Mouse (Mus musculus) forebrain, postnatal 0 days (tissue): ENCODE results near the gene Syt2. TPM values are rescaled to one million over a fixed set of nuclear protein-coding genes. Genes with fewer than 3 reads are reported as not detected.

ENCODE experiments used
- ATAC-seq: fragments of 200-750 bp; cut with Nextera tagmentation; 2 replicates; pipeline ENCODE4 v1.8.0; 2017; ENCODE audit warnings: mild to moderate bottlenecking, moderate library complexity
- DNase-seq: peaks from one replicate; pipeline ENCODE4 v3.0.0-alpha.2; 2015
- H3K27ac ChIP-seq: fragments of 300-500 bp; sonication (generic); 2 replicates; pipeline ENCODE4 v1.5.1; 2014; ENCODE audit warnings: low read depth, mild to moderate bottlenecking, antibody characterized with exemption, low read length, moderate library complexity, mixed read lengths
- H3K27me3 ChIP-seq: fragments of 300-500 bp; sonication (generic); 2 replicates; pipeline ENCODE4 v1.6.1; 2014; ENCODE audit warnings: mild to moderate bottlenecking, low read length, mixed read lengths; ENCODE audit not compliant: insufficient read depth
- H3K36me3 ChIP-seq: fragments of 300-500 bp; sonication (generic); 2 replicates; pipeline ENCODE4 v1.6.1; 2014; ENCODE audit warnings: mild to moderate bottlenecking, moderate library complexity; ENCODE audit not compliant: insufficient read depth
- H3K4me1 ChIP-seq: fragments of 300-500 bp; sonication (generic); 2 replicates; pipeline ENCODE4 v1.6.1; 2014; ENCODE audit warnings: antibody characterized with exemption; ENCODE audit not compliant: insufficient read depth
- H3K4me2 ChIP-seq: fragments of 300-500 bp; sonication (generic); 2 replicates; pipeline ENCODE4 v1.6.1; 2014; ENCODE audit warnings: low read depth, mild to moderate bottlenecking, moderate library complexity
- H3K4me3 ChIP-seq: fragments of 300-500 bp; sonication (generic); 2 replicates; pipeline ENCODE4 v1.5.1; 2014; ENCODE audit warnings: low read depth, low read length, mixed read lengths
- H3K9ac ChIP-seq: fragments of 300-500 bp; sonication (generic); 2 replicates; pipeline ENCODE4 v1.6.1; 2014; ENCODE audit warnings: mild to moderate bottlenecking
- H3K9me3 ChIP-seq: fragments of 300-500 bp; sonication (generic); 2 replicates; pipeline ENCODE4 v1.6.1; 2016; ENCODE audit warnings: low read length
- CTCF ChIP-seq: sonication (generic); IDR thresholded peaks from 2 replicates; pipeline ENCODE4 v1.5.1; 2016; ENCODE audit warnings: antibody characterized with exemption, control low read depth, low read depth
- WGBS: fragments of 180-500 bp; shearing (Covaris S2); extraction: QIAGEN DNeasy Blood & Tissue Kit; methylation state at CpG from one replicate; pipeline ENCODE4 v1.1.7; 2014; 5-methylcytosine and 5-hydroxymethylcytosine counted together
- polyA plus RNA-seq: library from polyadenylated mRNA; unstranded; fragments of >200 nt; fragmentation: Nextera tagmentation; extraction: Ambion mirVana; gene quantifications from 2 replicates; pipeline ENCODE4 v1.2.1, GENCODE M21; 2015
- total RNA-seq: library from RNA; depleted of rRNA; stranded (reverse); fragments of >200 nt; gene quantifications from 2 replicates; pipeline ENCODE4 v1.2.3, GENCODE M21; 2014

Gene Syt2
- total and polyA plus RNA-seq, 2 experiments from 2014 or later: 1.3 to 1.6 TPM

GRCm38 (mm10) chr1:134646963-134647282, 446 bp downstream of the Syt2 start:
- DNase-seq (no peak), ATAC-seq (no peak)
- Histone ChIP-seq H3K9me3 (no peaks in the 10 kb centered on the region), H3K4me1 (no peaks in the 10 kb centered on the region), H3K27ac (no peak overlapping the region), H3K4me3 (peak overlapping the region; percentile 46), H3K4me2 (peak overlapping the region; percentile 95), H3K27me3 (peaks cover 34% of the 10 kb centered on the region), H3K9ac (peak overlapping the region; percentile 51), H3K36me3 (no peaks in the 10 kb centered on the region)
- WGBS: 1% methylated on average over 28 of the region's 28 CpGs
- TF ChIP-seq CTCF: no peak

- no peak for DNase-seq
- Histone ChIP-seq H3K27me3 (peaks cover 34% of the 10 kb centered on the region), H3K4me1 (no peaks in the 10 kb centered on the region), H3K4me2 (0 out of 2 replicates have a peak overlapping the region, but pooled peaks have one; percentile 95), H3K4me3 (no peak overlapping the region), H3K27ac (no peak overlapping the region), H3K36me3 (no peaks in the 10 kb centered on the region), H3K9me3 (no peaks in the 10 kb centered on the region), H3K9ac (no peak overlapping the region)
- no peak for ATAC-seq
- TF ChIP-seq CTCF: no peak
- 32% methylated on average over 7 of the region's 7 CpGs for WGBS
Measured at GRCm38 (mm10) chr1:134647591-134647990, 1.1 kb downstream of the Syt2 start.

GRCm38 (mm10) chr1:134650816-134651215, 4.3 kb downstream of the Syt2 start:
- Histone ChIP-seq H3K27ac (no peak overlapping the region), H3K36me3 (no peaks in the 10 kb centered on the region), H3K9ac (no peak overlapping the region), H3K27me3 (peaks cover 30% of the 10 kb centered on the region), H3K4me2 (no peak overlapping the region), H3K4me1 (no peaks in the 10 kb centered on the region), H3K4me3 (no peak overlapping the region), H3K9me3 (no peaks in the 10 kb centered on the region)
- TF ChIP-seq CTCF: no peak
- WGBS: 59% methylated on average over 5 of the region's 5 CpGs
- ATAC-seq (no peak), DNase-seq (no peak)

- 42% methylated on average over 13 of the region's 13 CpGs for WGBS
- no peaks in the 10 kb centered on the region for H3K9me3 ChIP-seq
- no peak overlapping the region for H3K9ac ChIP-seq
- no peak overlapping the region for H3K4me2 ChIP-seq
- H3K27me3 ChIP-seq: peaks cover 30% of the 10 kb centered on the region
- DNase-seq: no peak
- no peak for TF ChIP-seq CTCF
- no peak overlapping the region for H3K4me3 ChIP-seq
- H3K4me1 ChIP-seq: no peaks in the 10 kb centered on the region
- H3K36me3 ChIP-seq: no peaks in the 10 kb centered on the region
- H3K27ac ChIP-seq: no peak overlapping the region
- ATAC-seq: peak; percentile 58
Measured at GRCm38 (mm10) chr1:134651268-134651850, 4.9 kb downstream of the Syt2 start.

GRCm38 (mm10) chr1:134651851-134652398, 5.4 kb downstream of the Syt2 start:
- peak; percentile 34 for ATAC-seq
- H3K9ac ChIP-seq: no peak overlapping the region
- no peak for TF ChIP-seq CTCF
- DNase-seq: no peak
- H3K4me3 ChIP-seq: no peak overlapping the region
- H3K4me1 ChIP-seq: no peaks in the 10 kb centered on the region
- 15% methylated on average over 4 of the region's 4 CpGs for WGBS
- peaks cover 26% of the 10 kb centered on the region for H3K27me3 ChIP-seq
- no peaks in the 10 kb centered on the region for H3K36me3 ChIP-seq
- H3K9me3 ChIP-seq: no peaks in the 10 kb centered on the region
- H3K4me2 ChIP-seq: no peak overlapping the region
- H3K27ac ChIP-seq: no peak overlapping the region

GRCm38 (mm10) chr1:134653603-134654257, 7.3 kb downstream of the Syt2 start:
- Histone ChIP-seq H3K27me3 (peaks cover 8% of the 10 kb centered on the region), H3K27ac (no peak overlapping the region), H3K4me3 (no peak overlapping the region), H3K4me1 (no peaks in the 10 kb centered on the region), H3K9me3 (no peaks in the 10 kb centered on the region), H3K36me3 (no peaks in the 10 kb centered on the region), H3K9ac (no peak overlapping the region), H3K4me2 (no peak overlapping the region)
- DNase-seq (no peak), ATAC-seq (no peak)
- WGBS: 12% methylated on average over 10 of the region's 10 CpGs
- no peak for TF ChIP-seq CTCF

GRCm38 (mm10) chr1:134658841-134659240, 12.4 kb downstream of the Syt2 start:
- no peak for TF ChIP-seq CTCF
- H3K27me3 ChIP-seq: no peaks in the 10 kb centered on the region
- H3K4me3 ChIP-seq: no peak overlapping the region
- DNase-seq (no peak), ATAC-seq (no peak)
- no peak overlapping the region for H3K9ac ChIP-seq
- H3K36me3 ChIP-seq: no peaks in the 10 kb centered on the region
- WGBS: 36% methylated on average over 7 of the region's 7 CpGs
- H3K9me3 ChIP-seq: no peaks in the 10 kb centered on the region
- no peak overlapping the region for H3K27ac ChIP-seq
- no peaks in the 10 kb centered on the region for H3K4me1 ChIP-seq
- no peak overlapping the region for H3K4me2 ChIP-seq
